Mouse (Mus musculus) mouse embryonic stem cell (cell line): ENCODE measurements around the gene Ostf1.
"Not testable (repeated sequence)": the region's sequence is repeated elsewhere in the genome, so short reads cannot be mapped to it uniquely, and the experiment has no call there.

Source experiments
- in situ Hi-C, 2 experiments: fragments of 300-500 bp; cut with MboI; formaldehyde crosslinking; loops; 1 replicate in 1 of 2; 3 replicates in 1 of 2; pipeline ENCODE4 v1.14.3; 2019 to 2020; ENCODE audit warnings: low sequenced_read_pairs in 2 of 2, low pct_unique_long_range_greater_than_20kb in 1 of 2, mixed read lengths in 1 of 2; ENCODE audit not compliant: unreplicated experiment in 1 of 2

Ostf1 gene

DNA sequence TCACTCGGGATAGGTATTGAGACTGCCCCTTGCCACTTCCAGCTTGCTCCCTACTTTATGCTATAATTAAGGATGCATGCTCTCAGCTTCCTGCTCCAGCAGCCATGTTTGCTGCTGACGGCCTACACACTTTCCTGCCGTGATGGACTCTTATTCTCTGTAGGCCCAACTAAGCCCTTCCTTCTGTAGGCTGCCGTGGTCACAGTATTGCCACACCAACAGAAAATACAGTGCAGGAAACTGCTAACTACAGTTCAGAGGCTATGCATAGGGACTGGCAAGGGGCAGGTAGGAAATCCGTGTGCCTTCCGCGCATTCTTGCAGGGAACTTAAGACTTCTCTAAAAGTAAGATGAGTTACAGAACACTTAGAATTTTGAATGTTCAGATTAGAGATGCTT is 17.3 kb downstream of the Ostf1 start:
- in situ Hi-C loops: no loop called here

DNA sequence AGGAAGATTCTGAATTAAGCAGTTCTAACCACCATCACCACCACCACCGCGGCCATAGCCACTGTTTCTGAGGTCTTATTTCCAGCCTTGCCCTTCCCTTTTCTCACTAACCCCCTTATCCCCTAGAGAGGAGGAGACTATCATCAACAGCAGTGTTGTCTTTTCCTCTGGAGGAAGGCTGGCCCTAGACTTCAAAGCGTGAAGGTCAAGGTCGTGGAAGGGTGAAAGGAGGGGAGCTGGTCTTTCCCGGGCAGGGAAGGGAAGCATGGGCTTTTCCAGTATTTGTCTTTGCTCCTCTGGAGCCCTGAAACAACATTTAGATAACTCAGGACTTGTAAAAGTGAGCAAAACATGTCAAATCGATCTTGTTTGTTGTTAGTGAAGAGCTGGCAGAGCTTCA is 22.6 kb downstream of the Ostf1 start:
- in situ Hi-C loops: no loop called here

DNA sequence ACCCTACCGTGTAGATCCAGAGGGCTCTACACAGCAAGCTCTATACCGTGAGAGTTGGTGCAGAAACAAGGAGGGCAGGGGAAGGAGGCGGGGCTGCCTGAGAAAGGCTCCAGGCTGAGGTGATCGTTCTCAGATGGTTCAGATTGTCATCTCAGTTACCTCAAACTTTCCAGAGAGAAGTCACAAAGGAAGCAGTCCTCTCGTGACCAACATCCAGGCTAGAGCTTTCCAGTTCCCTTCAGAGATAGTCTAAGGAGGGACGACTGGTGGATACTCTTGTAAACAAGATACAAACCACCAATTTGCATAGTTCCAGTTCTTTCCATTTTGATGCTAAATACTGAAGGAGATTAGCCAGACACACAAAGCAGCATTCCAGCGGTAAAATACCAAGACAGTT is 23.7 kb downstream of the Ostf1 start:
- in situ Hi-C loops: no loop called here

DNA sequence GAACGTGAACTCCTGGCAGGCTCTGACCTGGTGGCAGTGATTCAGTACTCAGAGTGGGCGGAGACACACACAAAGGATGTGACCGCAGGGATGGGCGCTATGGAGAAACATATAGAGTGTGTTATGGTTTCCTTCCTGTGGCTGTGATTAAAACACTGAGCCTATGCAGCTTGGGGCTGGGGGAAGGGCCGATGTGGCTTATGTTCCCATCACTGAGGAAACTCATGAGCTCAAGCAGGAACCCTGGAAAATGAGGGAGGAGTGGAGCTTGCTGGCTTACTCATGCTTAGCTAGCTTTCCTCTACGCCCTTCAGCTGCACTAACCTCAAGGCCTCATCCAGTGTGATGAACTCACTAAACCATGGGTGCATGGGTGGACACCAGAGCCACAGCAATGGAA is 28.6 kb downstream of the Ostf1 start:
- in situ Hi-C loops: no loop called here

DNA sequence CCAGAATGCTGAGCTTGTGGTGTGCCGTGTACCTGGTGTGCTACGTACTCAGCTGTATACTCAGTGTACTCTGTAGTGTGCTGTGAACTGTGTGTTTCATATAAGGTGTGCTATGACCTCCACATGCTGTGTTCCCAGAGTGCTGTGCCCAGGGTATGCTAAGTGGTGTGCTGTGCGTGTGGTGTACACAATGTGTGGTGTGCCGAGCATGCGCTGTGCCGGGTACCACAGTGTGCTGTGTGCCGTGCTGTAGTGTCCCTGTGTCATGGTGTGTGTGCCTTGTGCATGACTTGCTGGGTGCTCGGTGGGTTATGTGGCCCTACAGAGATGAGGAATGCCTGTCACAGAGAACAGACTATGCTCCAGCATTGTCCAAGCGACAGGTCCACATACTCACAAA is 31.0 kb downstream of the Ostf1 start:
- in situ Hi-C loops: no loop called here

DNA sequence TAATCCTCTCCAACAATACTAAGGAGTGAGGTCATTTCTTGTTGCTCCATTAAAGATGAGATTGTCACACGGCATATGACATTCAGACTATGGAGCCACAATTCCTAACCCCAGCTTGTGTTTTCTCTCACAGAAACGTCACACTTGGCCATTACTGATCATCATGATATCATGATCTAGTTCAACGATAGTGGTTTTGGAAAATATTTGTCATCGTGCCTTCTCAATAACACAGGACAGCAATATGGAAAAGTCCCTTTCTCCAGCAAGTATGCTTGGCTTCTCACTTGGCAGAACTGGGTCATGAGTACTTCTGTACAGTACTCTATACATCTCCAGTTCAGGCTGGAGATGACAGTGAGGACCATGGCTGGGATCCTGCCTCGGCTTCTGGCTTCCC is 32.0 kb downstream of the Ostf1 start:
- in situ Hi-C loops: no loop called here

DNA sequence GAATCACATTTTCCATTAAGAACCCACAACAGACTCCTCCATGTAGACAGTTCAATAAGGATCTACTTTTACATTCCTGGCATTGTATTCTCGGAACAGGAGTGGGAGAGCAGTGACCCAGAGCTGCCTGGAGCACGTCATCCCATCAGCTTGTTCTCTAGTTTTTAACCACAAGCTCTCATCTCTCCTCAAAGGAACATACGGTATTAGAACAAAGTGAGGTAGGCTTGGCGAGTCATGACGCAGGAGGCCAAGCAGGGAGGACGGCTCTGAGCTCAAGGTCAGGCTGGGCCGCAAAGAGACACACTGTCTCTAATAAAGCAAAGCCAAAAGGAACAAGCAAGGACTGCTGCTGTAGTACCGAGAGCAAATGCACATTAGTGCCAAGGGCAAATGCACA is 32.6 kb downstream of the Ostf1 start:
- in situ Hi-C loops: no loop called here

DNA sequence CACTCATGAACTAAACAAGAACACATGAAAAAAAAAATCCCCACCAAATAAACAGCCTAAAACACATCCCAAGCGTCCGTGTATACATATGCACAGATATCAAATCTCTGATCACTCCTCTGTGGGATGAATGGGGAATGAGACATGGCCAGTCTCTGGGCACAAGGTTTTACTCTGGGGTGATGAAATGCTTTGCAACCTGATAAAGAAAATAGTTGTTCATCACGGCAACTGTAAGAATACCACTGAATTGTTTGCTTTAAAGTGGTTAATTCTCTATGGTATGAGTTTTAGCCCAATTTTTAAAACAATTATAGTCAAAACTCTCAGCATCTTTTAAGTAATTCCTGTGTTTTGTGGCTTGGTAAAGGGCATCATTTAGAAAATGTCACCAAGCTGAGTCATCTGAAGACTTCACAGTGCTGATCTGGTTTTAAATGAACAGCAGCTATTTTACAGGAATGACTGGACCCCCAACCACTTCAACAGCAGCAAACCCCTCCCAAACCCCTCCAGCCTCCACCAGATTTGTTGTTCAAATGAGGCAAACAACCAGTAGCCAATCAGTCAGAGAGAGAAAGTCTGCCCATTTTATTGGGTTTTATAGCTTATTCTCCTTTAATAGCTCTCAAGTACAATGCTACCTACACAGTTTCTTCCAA is 33.2 kb downstream of the Ostf1 start:
- in situ Hi-C loops: no loop called here

DNA sequence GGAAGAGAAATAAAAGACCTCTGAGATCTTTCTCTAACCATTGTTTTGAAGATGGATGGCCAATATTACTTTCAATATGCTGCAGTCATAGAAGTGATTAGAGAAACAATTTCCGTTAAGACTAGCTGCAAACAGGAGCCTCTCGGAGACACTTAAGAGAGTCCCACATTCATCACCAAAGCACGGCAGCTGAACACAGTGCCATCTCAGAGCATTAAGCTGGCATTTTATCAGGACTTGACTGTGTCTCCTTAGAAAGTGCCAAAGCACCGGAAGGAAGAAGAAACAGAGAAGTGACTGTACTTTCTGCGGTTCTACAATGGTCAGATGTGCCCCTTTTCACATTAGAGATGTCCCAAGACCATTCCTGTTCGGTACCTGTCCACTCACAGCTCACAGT is 33.9 kb downstream of the Ostf1 start:
- in situ Hi-C loops: no loop called here

DNA sequence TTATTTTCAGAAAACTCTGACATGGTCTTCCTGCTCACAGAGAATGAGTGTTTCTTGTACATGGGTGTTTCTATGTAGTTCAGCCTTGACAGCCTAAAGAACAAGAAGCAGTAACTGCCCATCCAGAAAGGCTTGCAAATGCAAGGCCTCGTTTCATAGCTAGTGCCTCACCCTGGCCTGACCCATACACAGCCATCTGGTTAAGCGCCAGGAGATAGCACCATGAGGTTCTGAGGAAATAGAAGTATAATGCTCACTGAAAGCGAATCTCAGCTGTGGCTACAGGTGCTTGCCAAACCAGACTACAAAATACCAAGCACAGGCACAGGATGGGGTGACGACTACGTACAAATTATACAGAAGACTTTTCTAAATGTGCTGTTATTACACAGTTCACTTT is 34.7 kb downstream of the Ostf1 start:
- in situ Hi-C loops: no loop called here

DNA sequence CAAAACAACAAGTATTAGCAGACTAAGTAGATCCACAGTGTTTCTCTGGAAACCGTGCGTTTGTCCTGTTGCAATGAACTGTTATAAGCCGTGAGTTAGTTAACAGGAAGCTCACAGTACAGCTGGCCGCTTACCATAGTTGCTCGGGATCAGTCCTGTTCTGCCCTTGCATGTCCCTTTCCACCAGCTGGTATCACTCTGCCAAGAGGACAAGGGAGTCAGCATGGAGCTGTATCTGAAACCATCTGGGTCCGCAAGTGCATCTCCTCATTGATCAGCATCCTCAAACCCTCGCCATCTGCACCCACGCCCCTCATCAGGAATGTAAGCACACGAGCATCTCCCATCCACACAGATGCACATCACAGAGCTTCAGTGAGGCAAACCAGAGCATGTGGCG is 37.9 kb downstream of the Ostf1 start:
- in situ Hi-C loops: no loop called here

DNA sequence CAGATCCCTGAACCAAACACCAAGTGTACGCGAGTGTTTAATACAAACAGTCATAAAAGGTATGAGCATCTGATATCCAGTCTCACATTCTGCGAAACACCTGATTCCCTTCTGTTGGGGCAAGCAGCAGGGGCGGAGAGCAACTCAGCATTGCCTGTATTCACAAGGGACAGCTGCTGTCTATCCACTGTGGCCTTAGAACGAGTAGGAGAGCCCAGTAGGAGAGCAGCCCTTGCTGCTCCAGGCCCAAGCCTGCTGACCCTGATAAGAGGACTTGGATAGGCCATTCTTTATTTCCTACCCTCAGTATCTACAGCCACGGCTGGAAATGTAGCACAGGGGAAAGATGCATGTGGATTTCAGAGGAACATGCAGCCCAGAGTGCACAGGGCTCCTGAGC is 38.7 kb downstream of the Ostf1 start:
- in situ Hi-C loops: no loop called here

DNA sequence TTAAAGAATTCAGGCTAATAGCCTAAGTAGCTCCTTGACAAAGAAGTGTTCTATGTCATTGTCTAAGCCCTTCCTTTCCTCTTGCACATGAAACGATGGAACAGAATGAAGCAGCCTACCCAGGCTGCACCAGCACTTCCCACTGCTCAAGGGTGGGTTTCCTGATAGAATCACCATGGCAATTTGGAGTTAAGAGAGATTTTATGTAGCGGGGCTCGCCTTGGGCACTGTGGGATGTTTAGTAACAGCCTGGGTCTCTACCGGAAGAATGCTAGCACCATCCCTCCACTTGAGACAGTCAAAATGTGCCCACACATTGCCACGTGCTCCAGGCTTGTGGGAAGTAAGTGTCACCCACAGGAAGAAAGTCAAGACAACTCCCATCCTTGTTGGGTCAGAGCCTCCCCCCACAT is 40.7 kb downstream of the Ostf1 start:
- in situ Hi-C loops: no loop called here

DNA sequence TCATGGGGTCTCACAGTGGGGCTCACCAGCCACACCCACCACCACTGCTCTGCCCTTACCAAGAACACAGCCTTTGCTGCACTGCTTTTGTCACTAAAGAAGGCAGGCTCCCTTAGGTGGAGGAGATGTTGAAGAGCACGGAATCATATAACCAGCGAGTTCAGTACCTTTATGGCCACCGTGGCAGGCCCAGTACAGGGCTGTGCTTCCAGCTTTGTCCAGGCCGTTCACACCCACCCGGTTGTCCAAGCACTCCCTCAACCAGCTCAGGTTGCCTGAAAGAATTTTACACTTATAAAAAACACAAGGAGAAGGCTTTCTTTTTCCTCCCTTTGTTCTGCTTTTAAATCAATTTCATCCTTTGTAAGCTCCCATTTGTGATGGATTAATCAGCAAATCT is 41.4 kb downstream of the Ostf1 start:
- in situ Hi-C loops: no loop called here

DNA sequence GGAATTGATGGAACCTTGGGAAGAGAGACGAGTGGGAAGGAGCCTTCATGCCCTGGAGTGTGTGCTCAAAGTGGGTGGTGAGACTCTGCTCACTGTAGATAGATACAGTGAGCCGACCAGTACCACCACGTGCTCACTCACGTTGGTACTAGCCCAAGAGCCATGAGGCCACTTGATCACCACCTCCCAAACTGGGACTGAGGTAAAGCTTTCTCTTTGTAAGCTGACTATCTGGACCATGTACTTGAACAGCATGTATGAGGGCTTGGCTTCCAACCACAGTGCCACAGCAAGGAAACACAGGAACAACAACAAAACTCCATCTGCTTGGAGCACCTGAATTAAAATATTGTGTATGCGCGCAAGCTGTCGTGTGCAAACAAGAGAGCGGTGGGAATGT is 42.3 kb downstream of the Ostf1 start:
- in situ Hi-C loops: no loop called here

DNA sequence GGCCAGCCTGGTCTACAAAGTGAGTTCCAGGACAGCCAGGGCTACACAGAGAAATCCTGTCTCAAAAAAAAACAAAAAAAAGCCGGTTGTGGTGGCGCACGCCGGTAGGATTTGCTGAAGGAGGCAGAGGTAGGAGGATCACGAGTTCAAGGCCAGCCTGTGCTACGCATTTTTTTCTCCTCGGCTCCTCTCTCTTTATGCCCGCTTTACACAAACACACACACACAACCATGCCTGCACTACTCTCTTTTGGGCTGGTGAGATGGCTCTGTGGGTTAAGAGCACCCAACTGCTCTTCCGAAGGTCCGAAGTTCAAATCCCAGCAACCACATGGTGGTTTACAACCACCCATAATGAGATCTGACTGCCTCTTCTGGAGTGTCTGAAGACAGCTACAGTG is 42.8 kb downstream of the Ostf1 start:
- in situ Hi-C loops: not testable (repeated sequence)

DNA sequence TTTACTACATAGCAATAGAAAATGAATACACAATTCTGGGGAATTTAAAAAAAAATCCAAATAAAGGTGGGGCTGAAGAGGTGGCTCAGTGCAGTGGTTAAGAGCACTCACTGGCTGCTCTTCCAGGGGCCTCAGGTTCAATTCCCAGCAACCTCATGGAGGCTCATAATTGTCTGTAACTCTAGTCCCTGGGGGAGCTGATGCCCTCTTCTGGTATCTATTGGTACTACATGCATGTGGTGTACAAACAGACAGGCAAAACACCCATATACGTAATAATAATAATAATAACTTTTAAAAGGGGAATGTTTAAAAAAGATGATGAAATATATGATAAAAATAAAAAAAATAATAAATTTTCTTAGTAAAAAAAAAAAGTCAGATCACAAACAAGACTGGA is 43.4 kb downstream of the Ostf1 start:
- in situ Hi-C loops: no loop called here

DNA sequence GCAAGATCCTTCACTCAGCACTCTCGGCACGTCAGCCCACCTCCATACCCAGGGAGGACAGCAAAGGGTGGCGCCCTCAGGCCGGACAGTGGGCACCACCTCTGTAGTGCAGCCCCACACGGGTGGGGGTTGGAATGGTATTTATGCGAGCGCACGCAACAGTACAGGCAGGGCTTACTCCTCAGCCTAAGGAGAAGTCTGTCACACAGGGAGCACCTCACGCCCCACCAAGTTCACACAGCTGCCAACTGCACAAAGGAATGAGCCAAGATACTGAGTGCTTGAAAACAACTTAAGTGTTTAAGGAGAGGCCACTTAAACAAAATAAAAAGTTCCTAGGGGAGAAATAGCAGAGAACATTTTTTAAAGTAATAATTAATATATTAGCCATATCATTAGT is 44.5 kb downstream of the Ostf1 start:
- in situ Hi-C loops: no loop called here

DNA sequence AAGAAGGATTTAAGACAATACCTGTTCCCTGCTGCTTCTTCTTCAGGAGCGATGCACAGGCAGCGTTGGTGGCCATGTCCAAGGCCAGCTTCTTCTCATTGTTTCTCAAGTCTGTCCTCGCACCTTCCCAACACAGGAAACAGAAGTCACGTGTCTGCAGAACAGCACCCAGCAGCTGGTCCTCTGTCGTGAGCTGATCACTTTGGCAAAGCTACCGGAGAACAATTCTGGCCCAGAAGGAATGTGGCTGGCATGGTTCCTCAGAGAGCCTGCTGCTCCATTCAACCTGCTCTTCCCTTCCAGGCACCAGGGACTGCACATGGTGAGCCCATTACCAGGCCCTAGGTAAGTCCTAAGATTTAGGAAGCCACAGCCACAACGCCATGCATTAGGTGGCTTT is 47.0 kb downstream of the Ostf1 start:
- in situ Hi-C loops: no loop called here

DNA sequence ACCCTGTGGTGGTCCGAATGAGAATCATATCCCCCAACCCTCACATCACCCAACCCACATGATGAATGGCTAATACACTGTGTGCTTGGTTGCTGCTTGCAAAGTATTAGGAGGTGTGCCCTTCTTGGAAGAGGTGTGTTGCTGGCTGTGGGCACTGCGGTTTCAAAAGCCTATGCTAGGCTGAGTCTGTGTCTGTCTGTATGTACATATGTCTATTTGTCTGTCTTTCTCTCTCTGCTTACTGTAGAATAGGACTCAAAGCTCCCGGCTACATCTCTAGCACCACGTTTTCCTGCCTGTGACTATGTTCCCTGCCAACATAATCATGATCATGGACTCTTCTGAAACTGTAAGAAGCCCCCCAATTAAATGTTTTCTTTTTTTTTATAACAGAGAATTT is 47.9 kb downstream of the Ostf1 start:
- in situ Hi-C loops: no loop called here

DNA sequence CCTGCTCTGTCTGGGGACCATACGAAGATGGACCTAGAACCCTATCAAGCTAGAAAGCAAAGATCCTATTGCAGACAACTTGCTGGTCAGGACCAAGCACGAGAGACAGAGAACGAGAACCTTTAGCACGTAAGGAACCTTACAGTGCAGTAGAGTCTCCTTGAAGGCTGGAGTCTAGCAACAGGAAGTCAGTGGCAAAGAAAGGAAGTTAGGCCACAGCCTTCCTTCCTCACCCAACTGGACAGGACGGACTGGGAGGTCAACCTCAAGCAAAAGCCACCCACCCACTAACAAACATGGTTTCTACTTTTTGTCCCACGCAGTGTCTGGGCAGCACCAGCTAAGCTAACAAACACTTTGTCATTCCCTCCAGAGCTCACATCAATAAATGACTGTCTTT is 48.7 kb downstream of the Ostf1 start:
- in situ Hi-C loops: no loop called here
